Mouse (Mus musculus) neural tube, embryonic 14.5 days (tissue): ENCODE results near the gene Purb. TPM values are rescaled to one million over a fixed set of nuclear protein-coding genes. Genes with fewer than 3 reads are reported as not detected.

Experiments used
- ATAC-seq: fragments of 200-750 bp; cut with Nextera tagmentation; 2 replicates; pipeline ENCODE4 v1.8.0; 2017; ENCODE audit warnings: low read depth, mild to moderate bottlenecking, moderate TSS enrichment, moderate library complexity
- H3K27ac ChIP-seq: fragments of 300-500 bp; sonication (generic); 2 replicates; pipeline ENCODE4 v1.5.1; 2014; ENCODE audit warnings: low read depth, mild to moderate bottlenecking, control low read depth, low read length, moderate library complexity, mixed read lengths
- H3K27me3 ChIP-seq: fragments of 300-500 bp; sonication (generic); 2 replicates; pipeline ENCODE4 v1.6.1; 2014; ENCODE audit warnings: low read length; ENCODE audit not compliant: control insufficient read depth, insufficient read depth
- H3K36me3 ChIP-seq: fragments of 300-500 bp; sonication (generic); 2 replicates; pipeline ENCODE4 v1.6.1; 2014; ENCODE audit warnings: low read length, mixed read lengths; ENCODE audit not compliant: control insufficient read depth, insufficient read depth
- H3K4me1 ChIP-seq: fragments of 300-500 bp; sonication (generic); 2 replicates; pipeline ENCODE4 v1.6.1; 2014; ENCODE audit warnings: low read length; ENCODE audit not compliant: control insufficient read depth, insufficient read depth
- H3K4me2 ChIP-seq: fragments of 300-500 bp; sonication (generic); 2 replicates; pipeline ENCODE4 v1.6.1; 2014; ENCODE audit warnings: mild to moderate bottlenecking, low read depth, low read length, control low read depth
- H3K4me3 ChIP-seq: fragments of 300-500 bp; sonication (generic); 2 replicates; pipeline ENCODE4 v1.5.1; 2014; ENCODE audit warnings: low read depth, low read length, control low read depth, mixed read lengths
- H3K9ac ChIP-seq: fragments of 300-500 bp; sonication (generic); replicated peaks from 2 replicates; pipeline ENCODE4 v1.6.1; 2014; ENCODE audit warnings: low read depth, mild to moderate bottlenecking, control low read depth, low read length, mixed read lengths
- H3K9me3 ChIP-seq: fragments of 300-500 bp; sonication (generic); 2 replicates; pipeline ENCODE4 v1.6.1; 2016; ENCODE audit warnings: low read length; ENCODE audit not compliant: control insufficient read depth
- WGBS: fragments of 180-500 bp; shearing (Covaris S2); extraction: QIAGEN DNeasy Blood & Tissue Kit; methylation state at CpG from one replicate; pipeline ENCODE4 v1.1.7; 2014; 5-methylcytosine and 5-hydroxymethylcytosine counted together
- polyA plus RNA-seq: library from polyadenylated mRNA; unstranded; fragments of >200 nt; fragmentation: Nextera tagmentation; extraction: Ambion mirVana; gene quantifications from 2 replicates; pipeline ENCODE4 v1.2.1, GENCODE M21; 2014

Purb gene
- polyA plus RNA-seq, 1 experiment from 2014 or later = 11.6 TPM

- WGBS = 96% methylated on average over 5 of the region's 5 CpGs
These were observed 12.4 kb upstream of the Purb start for GRCm38 (mm10) chr11:6488041-6488684.

GRCm38 (mm10) chr11:6487496-6487895, 11.8 kb upstream of the Purb start:
- Histone ChIP-seq H3K9ac (no peak overlapping the region), H3K27ac (no peak overlapping the region), H3K4me1 (no peaks in the 10 kb centered on the region), H3K9me3 (no peaks in the 10 kb centered on the region), H3K36me3 (no peaks in the 10 kb centered on the region), H3K27me3 (no peaks in the 10 kb centered on the region), H3K4me2 (no peak overlapping the region), H3K4me3 (no peak overlapping the region)
- 65% methylated on average over 7 of the region's 7 CpGs for WGBS
- ATAC-seq = no peak

More at GRCm38 (mm10) chr11:6488041-6488684, 12.4 kb upstream of the Purb start:
- H3K9ac ChIP-seq = no peak overlapping the region
- no peaks in the 10 kb centered on the region for H3K36me3 ChIP-seq
- no peaks in the 10 kb centered on the region for H3K4me1 ChIP-seq
- no peaks in the 10 kb centered on the region for H3K27me3 ChIP-seq
- no peak overlapping the region for H3K27ac ChIP-seq
- no peak overlapping the region for H3K4me2 ChIP-seq
- ATAC-seq = no peak
- H3K9me3 ChIP-seq = no peaks in the 10 kb centered on the region
- no peak overlapping the region for H3K4me3 ChIP-seq

GRCm38 (mm10) chr11:6486916-6487315, 11.2 kb upstream of the Purb start:
- no peak overlapping the region for H3K4me2 ChIP-seq
- 65% methylated on average over 6 of the region's 6 CpGs for WGBS
- no peaks in the 10 kb centered on the region for H3K36me3 ChIP-seq
- H3K4me1 ChIP-seq = no peaks in the 10 kb centered on the region
- H3K9me3 ChIP-seq = no peaks in the 10 kb centered on the region
- no peak for ATAC-seq
- H3K9ac ChIP-seq = no peak overlapping the region
- no peak overlapping the region for H3K4me3 ChIP-seq
- H3K27me3 ChIP-seq = no peaks in the 10 kb centered on the region
- no peak overlapping the region for H3K27ac ChIP-seq

DNA sequence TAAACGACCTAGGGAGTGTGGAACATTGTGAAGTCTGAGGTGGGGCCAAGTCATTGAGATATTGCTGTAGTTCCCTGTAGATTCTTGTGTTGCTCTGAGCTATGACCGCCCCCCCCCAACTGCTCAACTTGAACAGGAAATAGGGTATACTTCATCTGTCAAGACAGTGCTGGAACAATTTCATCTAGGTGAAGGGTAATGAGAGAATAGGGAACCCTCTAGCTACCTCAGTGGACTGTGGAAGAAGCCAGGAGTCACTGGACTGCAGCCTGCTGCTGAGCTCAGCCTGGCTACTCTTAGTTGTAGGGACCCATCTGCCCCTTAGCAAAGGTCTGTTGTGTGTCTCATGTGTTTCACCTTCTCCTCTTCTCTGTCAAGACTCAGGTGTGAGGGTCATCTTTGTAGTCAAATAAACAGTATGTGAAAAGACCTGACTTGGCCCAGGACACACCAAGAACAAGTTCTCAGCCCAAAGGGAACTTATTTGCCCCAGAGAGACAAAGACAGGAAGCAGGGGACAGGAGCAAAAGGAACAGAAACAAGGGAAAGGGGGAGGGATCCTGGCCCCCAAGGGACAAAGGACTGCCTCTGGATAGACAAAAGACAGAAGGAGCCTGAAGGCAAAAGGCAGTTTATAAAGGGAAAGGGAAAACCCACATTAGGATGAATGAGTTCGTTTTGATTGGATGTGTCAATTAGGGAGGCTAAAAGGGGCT, 8.7 kb upstream of the Purb start:
- H3K9ac ChIP-seq = no peak overlapping the region
- no peak overlapping the region for H3K4me3 ChIP-seq
- ATAC-seq = no peak
- no peak overlapping the region for H3K4me2 ChIP-seq
- no peaks in the 10 kb centered on the region for H3K27me3 ChIP-seq
- no peak overlapping the region for H3K27ac ChIP-seq
- no peaks in the 10 kb centered on the region for H3K4me1 ChIP-seq
- 53% methylated on average over 3 of the region's 3 CpGs for WGBS
- no peaks in the 10 kb centered on the region for H3K36me3 ChIP-seq
- no peaks in the 10 kb centered on the region for H3K9me3 ChIP-seq

GRCm38 (mm10) chr11:6483103-6483502, 7.4 kb upstream of the Purb start:
- ATAC-seq = no peak
- no peak overlapping the region for H3K9ac ChIP-seq
- no peak overlapping the region for H3K4me2 ChIP-seq
- no peaks in the 10 kb centered on the region for H3K9me3 ChIP-seq
- no peak overlapping the region for H3K4me3 ChIP-seq
- no peak overlapping the region for H3K27ac ChIP-seq
- no peaks in the 10 kb centered on the region for H3K27me3 ChIP-seq
- H3K4me1 ChIP-seq = no peaks in the 10 kb centered on the region
- WGBS = 87% methylated on average over 2 of the region's 2 CpGs
- H3K36me3 ChIP-seq = no peaks in the 10 kb centered on the region

GRCm38 (mm10) chr11:6481669-6482185, 6.0 kb upstream of the Purb start:
- Histone ChIP-seq H3K4me1 (no peaks in the 10 kb centered on the region), H3K27ac (no peak overlapping the region), H3K4me2 (no peak overlapping the region), H3K27me3 (no peaks in the 10 kb centered on the region), H3K36me3 (no peaks in the 10 kb centered on the region), H3K9ac (no peak overlapping the region), H3K4me3 (no peak overlapping the region), H3K9me3 (no peaks in the 10 kb centered on the region)
- ATAC-seq = no peak
- WGBS = 82% methylated on average over 6 of the region's 6 CpGs

GRCm38 (mm10) chr11:6480681-6481405, 5.1 kb upstream of the Purb start:
- H3K36me3 ChIP-seq = no peaks in the 10 kb centered on the region
- no peak overlapping the region for H3K9ac ChIP-seq
- no peaks in the 10 kb centered on the region for H3K4me1 ChIP-seq
- no peak overlapping the region for H3K4me2 ChIP-seq
- 79% methylated on average over 13 of the region's 13 CpGs for WGBS
- no peak for ATAC-seq
- no peaks in the 10 kb centered on the region for H3K9me3 ChIP-seq
- H3K27ac ChIP-seq = no peak overlapping the region
- H3K27me3 ChIP-seq = no peaks in the 10 kb centered on the region
- H3K4me3 ChIP-seq = no peak overlapping the region

- no peaks in the 10 kb centered on the region for H3K27me3 ChIP-seq
- H3K36me3 ChIP-seq = no peaks in the 10 kb centered on the region
- WGBS = 68% methylated on average over 7 of the region's 7 CpGs
- no peak overlapping the region for H3K4me3 ChIP-seq
- H3K27ac ChIP-seq = no peak overlapping the region
- H3K9ac ChIP-seq = no peak overlapping the region
- no peaks in the 10 kb centered on the region for H3K9me3 ChIP-seq
- H3K4me2 ChIP-seq = no peak overlapping the region
- H3K4me1 ChIP-seq = no peaks in the 10 kb centered on the region
- ATAC-seq = no peak
These were observed 4.5 kb upstream of the Purb start for GRCm38 (mm10) chr11:6480191-6480590.

DNA sequence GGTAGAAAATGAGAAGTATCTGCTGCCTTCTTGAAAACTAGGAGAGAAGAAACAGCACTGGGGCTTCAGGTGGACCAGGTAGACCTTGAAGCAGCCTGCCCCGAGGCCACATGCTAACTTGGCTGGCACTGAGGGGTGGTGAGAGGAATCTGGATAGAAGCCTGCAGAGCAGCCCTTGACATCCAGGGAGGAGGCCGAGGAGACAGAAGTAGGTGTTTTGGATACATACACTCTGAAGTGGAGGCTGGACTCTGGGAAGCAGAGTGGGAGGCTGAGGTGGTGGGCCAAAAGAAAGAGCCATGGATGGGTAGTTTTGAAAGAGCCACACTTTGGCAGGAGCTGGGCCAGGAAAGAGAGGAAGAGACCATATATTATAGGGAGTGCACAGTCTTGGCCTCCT, 3.5 kb upstream of the Purb start:
- Histone ChIP-seq H3K4me3 (no peak overlapping the region), H3K4me2 (no peak overlapping the region), H3K27ac (no peak overlapping the region), H3K27me3 (no peaks in the 10 kb centered on the region), H3K9me3 (no peaks in the 10 kb centered on the region), H3K9ac (no peak overlapping the region), H3K36me3 (no peaks in the 10 kb centered on the region), H3K4me1 (peaks cover 4% of the 10 kb centered on the region; the same call in 1 of the 2 replicates)
- 88% methylated on average over 2 of the region's 2 CpGs for WGBS
- ATAC-seq = no peak
